Mouse (Mus musculus) kidney, embryonic 14.5 days (tissue): ENCODE measurements around the gene Ctnnd1. TPM values are rescaled to one million over a fixed set of nuclear protein-coding genes. Genes with fewer than 3 reads are reported as not detected.
A peak's percentile ranks its signal among the peaks of the same experiment; 100 is the strongest.
"Not testable (repeated sequence)": the region's sequence is repeated elsewhere in the genome, so short reads cannot be mapped to it uniquely, and the experiment has no call there.

ENCODE experiments used
- ATAC-seq: fragments of 200-750 bp; cut with Nextera tagmentation; 2 replicates; pipeline ENCODE4 v1.8.0; 2017; ENCODE audit warnings: moderate number of reproducible peaks, mild to moderate bottlenecking, moderate TSS enrichment, moderate library complexity; ENCODE audit not compliant: low FRiP score, low TSS enrichment
- H3K27ac ChIP-seq: fragments of 300-500 bp; sonication (generic); 2 replicates; pipeline ENCODE4 v1.5.1; 2014; ENCODE audit warnings: low read depth, mild to moderate bottlenecking, low read length, moderate library complexity, mixed read lengths
- H3K27me3 ChIP-seq: fragments of 300-500 bp; sonication (generic); 2 replicates; pipeline ENCODE4 v1.6.1; 2014; ENCODE audit warnings: mild to moderate bottlenecking, low read length; ENCODE audit not compliant: control insufficient read depth, insufficient read depth
- H3K36me3 ChIP-seq: fragments of 300-500 bp; sonication (generic); 2 replicates; pipeline ENCODE4 v1.6.1; 2014; ENCODE audit warnings: low read length, mixed read lengths; ENCODE audit not compliant: control insufficient read depth, insufficient read depth
- H3K4me1 ChIP-seq: fragments of 300-500 bp; sonication (generic); 2 replicates; pipeline ENCODE4 v1.6.1; 2014; ENCODE audit warnings: low read length, mixed read lengths; ENCODE audit not compliant: control insufficient read depth, insufficient read depth
- H3K4me2 ChIP-seq: fragments of 300-500 bp; sonication (generic); replicated peaks from 2 replicates; pipeline ENCODE4 v1.6.1; 2014; ENCODE audit warnings: low read depth, mild to moderate bottlenecking, low read length
- H3K4me3 ChIP-seq: fragments of 300-500 bp; sonication (generic); 2 replicates; pipeline ENCODE4 v1.5.1; 2014; ENCODE audit warnings: mild to moderate bottlenecking, low read length
- H3K9ac ChIP-seq: fragments of 300-500 bp; sonication (generic); 2 replicates; pipeline ENCODE4 v1.6.1; 2014; ENCODE audit warnings: low read depth, mild to moderate bottlenecking, low read length, moderate library complexity
- H3K9me3 ChIP-seq: fragments of 300-500 bp; sonication (generic); 2 replicates; pipeline ENCODE4 v1.6.1; 2016; ENCODE audit warnings: low read length; ENCODE audit not compliant: control insufficient read depth
- WGBS: fragments of 180-500 bp; shearing (Covaris S2); extraction: QIAGEN DNeasy Blood & Tissue Kit; methylation state at CpG from one replicate; pipeline ENCODE4 v1.1.7; 2014; 5-methylcytosine and 5-hydroxymethylcytosine counted together
- polyA plus RNA-seq: library from polyadenylated mRNA; unstranded; fragments of >200 nt; fragmentation: Nextera tagmentation; extraction: Ambion mirVana; gene quantifications from 2 replicates; pipeline ENCODE4 v1.2.1, GENCODE M21; 2014

The Ctnnd1 gene
- polyA plus RNA-seq, 1 experiment from 2014 or later, result 53.6 TPM

- peak overlapping the region; percentile 99 for H3K4me3 ChIP-seq
- peak; percentile 51 for ATAC-seq
- H3K36me3 ChIP-seq, result peaks cover 38% of the 10 kb centered on the region
- H3K27ac ChIP-seq, result no peak overlapping the region
- no peaks in the 10 kb centered on the region for H3K9me3 ChIP-seq
- H3K9ac ChIP-seq, result peak overlapping the region; percentile 64
- H3K4me2 ChIP-seq, result peak overlapping the region; percentile 72
- 11% methylated on average over 22 of the region's 22 CpGs for WGBS
- H3K4me1 ChIP-seq, result peaks cover 12% of the 10 kb centered on the region; the same call in 1 of the 2 replicates
- H3K27me3 ChIP-seq, result no peaks in the 10 kb centered on the region
Measured at GRCm38 (mm10) chr2:84677270-84677967, 26.9 kb upstream of the Ctnnd1 start.

- H3K4me3 ChIP-seq, H3K9ac ChIP-seq, H3K27me3 ChIP-seq, H3K27ac ChIP-seq, ATAC-seq, H3K9me3 ChIP-seq: not testable (repeated sequence)
- Histone ChIP-seq H3K4me2 (peak overlapping the region; percentile 56; the same call in 1 of the 2 replicates), H3K4me1 (peaks cover 12% of the 10 kb centered on the region; the same call in 1 of the 2 replicates), H3K36me3 (peaks cover 39% of the 10 kb centered on the region)
- WGBS, result 73% methylated on average over 4 of the region's 5 CpGs
Measured at GRCm38 (mm10) chr2:84671535-84671934, 21.0 kb upstream of the Ctnnd1 start.

- Histone ChIP-seq H3K27ac (peak within 1 kb of the TSS; percentile 93), H3K27me3 (no peaks in the 10 kb centered on the region), H3K9me3 (no peaks in the 10 kb centered on the region), H3K4me1 (peaks cover 9% of the 10 kb centered on the region; the same call in 1 of the 2 replicates), H3K4me3 (peak within 1 kb of the TSS; percentile 96), H3K36me3 (peaks cover 35% of the 10 kb centered on the region), H3K4me2 (peak within 1 kb of the TSS; percentile 56), H3K9ac (peak within 1 kb of the TSS; percentile 94)
- peak; percentile 97 for ATAC-seq
- under 1% methylated on average over 20 of the region's 20 CpGs for WGBS
Measured at GRCm38 (mm10) chr2:84670569-84670933, 20.0 kb upstream of the Ctnnd1 start, which contains the start of gene Selenoh. Gene Selenoh (minus strand): TSS chr2:84670770.

GRCm38 (mm10) chr2:84669828-84670568, 19.4 kb upstream of the Ctnnd1 start:
- Histone ChIP-seq H3K9ac (peak overlapping the region; percentile 94), H3K9me3 (no peaks in the 10 kb centered on the region), H3K27ac (peak overlapping the region; percentile 93), H3K4me2 (peak overlapping the region; percentile 56), H3K4me3 (peak overlapping the region; percentile 96), H3K36me3 (peaks cover 30% of the 10 kb centered on the region), H3K4me1 (peaks cover 9% of the 10 kb centered on the region; the same call in 1 of the 2 replicates), H3K27me3 (no peaks in the 10 kb centered on the region)
- 3% methylated on average over 39 of the region's 39 CpGs for WGBS
- peak; percentile 77 for ATAC-seq

- Histone ChIP-seq H3K27me3 (no peaks in the 10 kb centered on the region), H3K9ac (no peak overlapping the region), H3K27ac (peak overlapping the region; percentile 17; the same call in 1 of the 2 replicates), H3K4me3 (no peak overlapping the region), H3K4me2 (no peak overlapping the region), H3K4me1 (peaks cover 9% of the 10 kb centered on the region; the same call in 1 of the 2 replicates), H3K36me3 (peaks cover 9% of the 10 kb centered on the region; the same call in 1 of the 2 replicates), H3K9me3 (no peaks in the 10 kb centered on the region)
- ATAC-seq, result no peak
- 71% methylated on average over 12 of the region's 12 CpGs for WGBS
Measured at GRCm38 (mm10) chr2:84666081-84666480, 15.5 kb upstream of the Ctnnd1 start.

GRCm38 (mm10) chr2:84662866-84663265, 12.3 kb upstream of the Ctnnd1 start:
- H3K4me3 ChIP-seq, result no peak overlapping the region
- no peak for ATAC-seq
- H3K4me1 ChIP-seq, result no peaks in the 10 kb centered on the region
- H3K4me2 ChIP-seq, result no peak overlapping the region
- H3K9me3 ChIP-seq, result no peaks in the 10 kb centered on the region
- H3K9ac ChIP-seq, result no peak overlapping the region
- peaks cover 2% of the 10 kb centered on the region; the same call in 1 of the 2 replicates for H3K36me3 ChIP-seq
- no peak overlapping the region for H3K27ac ChIP-seq
- WGBS, result 38% methylated on average over 2 of the region's 2 CpGs
- no peaks in the 10 kb centered on the region for H3K27me3 ChIP-seq

GRCm38 (mm10) chr2:84660253-84660652, 9.7 kb upstream of the Ctnnd1 start:
- H3K4me1 ChIP-seq, result no peaks in the 10 kb centered on the region
- no peak overlapping the region for H3K4me3 ChIP-seq
- no peak overlapping the region for H3K4me2 ChIP-seq
- H3K27me3 ChIP-seq, result no peaks in the 10 kb centered on the region
- no peak overlapping the region for H3K9ac ChIP-seq
- no peak overlapping the region for H3K27ac ChIP-seq
- no peaks in the 10 kb centered on the region for H3K36me3 ChIP-seq
- ATAC-seq, result peak; percentile 30; the same call in 1 of the 2 replicates
- no peaks in the 10 kb centered on the region for H3K9me3 ChIP-seq
- WGBS, result 67% methylated on average over 3 of the region's 3 CpGs

- no peak within 1 kb of the TSS for H3K27ac ChIP-seq
- no peaks in the 10 kb centered on the region for H3K4me1 ChIP-seq
- H3K4me2 ChIP-seq, result no peak within 1 kb of the TSS
- H3K4me3 ChIP-seq, result no peak within 1 kb of the TSS
- H3K9me3 ChIP-seq, result no peaks in the 10 kb centered on the region
- 95% methylated on average over 32 of the region's 32 CpGs for WGBS
- no peak for ATAC-seq
- H3K9ac ChIP-seq, result no peak within 1 kb of the TSS
- no peaks in the 10 kb centered on the region for H3K36me3 ChIP-seq
- H3K27me3 ChIP-seq, result no peaks in the 10 kb centered on the region
Measured at GRCm38 (mm10) chr2:84658806-84659205, 8.2 kb upstream of the Ctnnd1 start, which contains the start of gene Btbd18. Gene Btbd18 (plus strand): TSS chr2:84659079.

- ATAC-seq, result no peak
- H3K9ac ChIP-seq, result no peak overlapping the region
- WGBS, result 72% methylated on average over 1 of the region's 1 CpGs
Measured at GRCm38 (mm10) chr2:84655864-84656263, 5.3 kb upstream of the Ctnnd1 start.

More at GRCm38 (mm10) chr2:84655864-84656263, 5.3 kb upstream of the Ctnnd1 start:
- Histone ChIP-seq H3K27me3 (no peaks in the 10 kb centered on the region), H3K36me3 (no peaks in the 10 kb centered on the region), H3K4me1 (no peaks in the 10 kb centered on the region; the same call in 1 of the 2 replicates), H3K27ac (no peak overlapping the region), H3K4me3 (no peak overlapping the region), H3K4me2 (no peak overlapping the region), H3K9me3 (no peaks in the 10 kb centered on the region)
